Mouse (Mus musculus): ENCODE results near the gene Wwp2. TPM values are rescaled to one million over a fixed set of nuclear protein-coding genes. Genes with fewer than 3 reads are reported as not detected.

Wwp2 gene
- total RNA-seq, 2 experiments from 2014 or later = 33.1 to 35.6 TPM

GRCm38 (mm10) chr8:107571046-107571445, 134.9 kb downstream of the Wwp2 start:
- DNase-seq = no peak

GRCm38 (mm10) chr8:107571486-107572135, 135.4 kb downstream of the Wwp2 start:
- DNase-seq = no peak

GRCm38 (mm10) chr8:107572497-107572896, 136.3 kb downstream of the Wwp2 start:
- peak; percentile 83 for DNase-seq

GRCm38 (mm10) chr8:107574771-107575170, 138.6 kb downstream of the Wwp2 start:
- DNase-seq = no peak

GRCm38 (mm10) chr8:107576702-107577101, 140.5 kb downstream of the Wwp2 start:
- peak; percentile 92 for DNase-seq

GRCm38 (mm10) chr8:107577640-107578039, 141.5 kb downstream of the Wwp2 start:
- DNase-seq = no peak

GRCm38 (mm10) chr8:107578132-107578531, 142.0 kb downstream of the Wwp2 start:
- DNase-seq = no peak

- DNase-seq = no peak
Measured at GRCm38 (mm10) chr8:107578541-107578940, 142.4 kb downstream of the Wwp2 start.

GRCm38 (mm10) chr8:107580879-107581278, 144.7 kb downstream of the Wwp2 start:
- no peak for DNase-seq

- no peak for DNase-seq
Measured at GRCm38 (mm10) chr8:107581536-107581935, 145.4 kb downstream of the Wwp2 start.

- DNase-seq = no peak
Measured at GRCm38 (mm10) chr8:107582136-107582535, 146.0 kb downstream of the Wwp2 start.

- DNase-seq = no peak
Measured at GRCm38 (mm10) chr8:107587429-107587994, 151.3 kb downstream of the Wwp2 start.

- DNase-seq = peak; percentile 96
Measured at GRCm38 (mm10) chr8:107587995-107588780, 152.0 kb downstream of the Wwp2 start, which contains the start of gene Psmd7. Gene Psmd7 (minus strand): TSS chr8:107588464.

- DNase-seq = no peak
Measured at GRCm38 (mm10) chr8:107593967-107594729, 158.0 kb downstream of the Wwp2 start.

- no peak for DNase-seq
Measured at GRCm38 (mm10) chr8:107594817-107595216, 158.7 kb downstream of the Wwp2 start.

- no peak for DNase-seq
Measured at GRCm38 (mm10) chr8:107597731-107598130, 161.6 kb downstream of the Wwp2 start.

- no peak for DNase-seq
Measured at GRCm38 (mm10) chr8:107599691-107600090, 163.5 kb downstream of the Wwp2 start.

- DNase-seq = peak; percentile 74
Measured at GRCm38 (mm10) chr8:107603026-107603425, 166.9 kb downstream of the Wwp2 start.

All from heart, postnatal 4 days (tissue).